Mouse (Mus musculus) left cerebral cortex, postnatal 4 days (tissue): ENCODE measurements around the gene Adamts14. TPM values are rescaled to one million over a fixed set of nuclear protein-coding genes. Genes with fewer than 3 reads are reported as not detected.

Experiments used
- DNase-seq: peaks from one replicate; pipeline ENCODE4 v3.0.0-alpha.2; 2022
- intact Hi-C: fragments of 180-260 bp; cut with DNase I; formaldehyde crosslinking; loops from one replicate; pipeline ENCODE4 v1.15.1; 2025
- total RNA-seq, 2 experiments: library from RNA; stranded (reverse); gene quantifications; 2 replicates each; pipeline ENCODE4 v1.2.3; 2021

Gene Adamts14
- total RNA-seq, 2 experiments from 2014 or later = 1.0 to 1.5 TPM

DNA sequence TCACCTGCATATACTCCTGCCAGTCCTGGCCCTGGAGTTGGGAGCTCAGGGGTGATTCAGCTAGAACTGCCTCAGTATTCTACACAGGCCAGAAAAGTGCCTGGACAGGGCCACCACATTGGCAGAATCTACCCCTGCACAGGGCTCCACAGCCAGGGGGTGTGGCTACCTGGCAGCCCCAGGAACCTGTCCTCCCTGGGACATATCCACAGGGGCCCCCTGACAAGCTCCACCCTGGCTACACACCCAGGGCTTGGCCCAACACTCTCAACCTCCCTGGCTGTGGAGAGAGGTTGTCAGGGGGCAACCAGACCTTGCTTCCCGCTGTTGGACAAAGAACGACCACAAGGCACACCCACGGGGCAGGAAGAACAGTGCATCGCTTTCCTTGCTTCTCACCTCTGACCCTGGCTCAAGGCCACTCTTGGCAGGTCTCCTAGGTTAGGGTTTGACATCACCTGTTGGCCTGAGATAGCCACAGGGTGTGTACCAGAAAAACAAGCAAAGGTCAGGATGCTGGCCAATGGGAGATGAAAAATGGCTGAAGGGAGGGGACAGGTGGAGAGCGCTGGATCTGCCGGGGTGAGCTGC lies 37.5 kb downstream of the Adamts14 start:
- intact Hi-C loops = no loop called here

DNA sequence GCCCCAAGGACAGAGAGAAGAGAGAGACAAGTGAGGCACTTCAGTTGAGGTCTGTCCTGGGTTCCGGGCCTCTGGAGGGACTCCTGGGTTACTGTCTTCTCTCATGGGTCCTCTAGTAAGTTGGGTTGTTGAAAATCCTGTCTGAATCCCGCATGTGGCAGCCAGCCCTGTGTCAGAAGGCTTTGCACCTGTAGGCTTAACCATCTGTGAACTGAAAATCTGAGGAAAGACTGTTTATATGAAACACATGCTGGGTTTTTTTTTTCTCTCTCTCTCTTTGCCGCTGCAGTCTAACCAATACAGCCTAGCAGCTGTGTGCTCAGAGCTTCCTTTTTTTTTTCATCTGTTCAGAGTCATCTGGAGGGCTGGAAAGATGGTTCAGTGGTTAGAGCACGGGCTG lies 38.9 kb downstream of the Adamts14 start:
- intact Hi-C loops = no loop called here
- DNase-seq = no peak

More for the DNA sequence above, 37.5 kb downstream of the Adamts14 start:
- DNase-seq = no peak

DNA sequence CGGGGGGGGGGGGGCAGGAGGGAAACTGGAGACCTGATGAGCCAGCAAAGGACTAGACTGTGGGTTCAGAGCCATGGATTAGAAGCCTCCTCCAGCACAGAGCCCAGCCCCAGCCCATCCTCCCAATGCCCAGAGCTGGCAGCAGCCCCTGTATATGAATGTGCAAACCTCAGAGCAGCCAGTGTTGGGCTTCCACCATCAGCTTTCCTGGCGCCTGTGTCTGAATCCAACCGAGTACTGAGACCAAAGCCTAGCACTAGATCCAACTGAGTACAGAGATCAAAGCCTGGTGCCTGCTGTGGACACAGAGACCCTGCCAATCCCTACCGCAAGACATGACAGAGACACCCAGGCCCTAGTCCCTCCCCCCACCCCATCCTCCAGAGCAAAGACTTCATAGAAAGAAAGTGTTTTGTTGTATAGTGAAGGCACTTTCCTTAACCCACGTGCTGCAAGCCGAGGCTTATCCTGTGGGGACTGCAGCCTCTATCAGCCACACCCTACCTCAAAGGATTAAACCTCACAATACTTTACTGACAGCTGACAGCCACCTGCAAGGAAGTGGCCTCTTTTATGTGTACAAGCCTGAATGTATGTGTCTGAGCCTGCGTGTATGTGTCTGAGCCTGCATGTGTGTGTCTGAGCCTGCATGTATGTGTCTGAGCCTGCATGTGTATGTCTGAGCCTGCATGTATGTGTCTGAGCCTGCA lies 40.2 kb downstream of the Adamts14 start:
- intact Hi-C loops = no loop called here
- DNase-seq = peak; percentile 75

DNA sequence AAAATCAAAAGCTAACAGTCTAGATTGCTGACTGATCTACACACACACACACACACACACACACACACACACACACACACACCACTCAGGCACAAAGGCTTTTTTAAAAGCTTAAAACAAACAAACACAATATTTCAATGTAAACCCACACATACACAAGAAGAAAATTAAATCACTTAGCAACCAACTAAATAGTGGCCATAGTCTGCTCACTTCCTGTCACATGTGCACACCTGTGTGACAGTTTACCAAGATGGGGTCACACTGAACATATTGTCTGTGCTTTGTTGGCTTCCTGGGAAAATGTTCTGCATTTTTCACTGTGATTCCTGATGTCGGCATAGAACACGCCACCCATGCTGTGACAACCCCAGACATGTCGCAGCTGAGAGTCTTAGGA lies 41.5 kb downstream of the Adamts14 start:
- intact Hi-C loops = no loop called here
- DNase-seq = no peak

DNA sequence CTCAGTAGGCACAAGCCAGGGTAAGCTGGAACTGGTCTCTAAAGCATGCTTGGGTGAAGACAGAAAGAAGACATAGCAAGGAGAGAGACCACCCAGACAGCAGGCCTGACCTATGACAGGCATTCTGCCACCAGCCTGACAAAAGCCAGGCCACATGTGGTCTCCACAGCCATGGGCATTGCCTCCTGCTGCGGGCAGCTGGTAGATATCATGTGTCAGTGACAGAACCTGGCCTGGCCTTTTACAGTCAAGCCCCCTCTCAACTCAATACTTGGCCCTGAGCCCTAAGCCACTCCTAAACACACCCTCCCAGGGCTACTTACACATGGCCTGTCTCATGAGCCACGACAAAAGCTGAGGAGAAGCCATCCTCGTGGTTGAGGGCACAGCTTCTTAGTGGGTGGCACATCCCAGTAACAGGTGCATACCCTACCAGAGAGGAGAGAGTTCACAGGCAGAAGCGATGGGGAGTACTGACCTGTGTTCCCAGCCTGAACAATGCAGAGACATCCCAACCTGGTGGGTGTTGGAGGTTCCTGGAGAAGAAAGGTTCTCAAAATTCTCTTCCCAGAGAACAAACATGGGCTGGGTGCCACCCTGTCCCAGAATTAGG lies 46.3 kb downstream of the Adamts14 start:
- intact Hi-C loops = no loop called here
- DNase-seq = peak; percentile 84

DNA sequence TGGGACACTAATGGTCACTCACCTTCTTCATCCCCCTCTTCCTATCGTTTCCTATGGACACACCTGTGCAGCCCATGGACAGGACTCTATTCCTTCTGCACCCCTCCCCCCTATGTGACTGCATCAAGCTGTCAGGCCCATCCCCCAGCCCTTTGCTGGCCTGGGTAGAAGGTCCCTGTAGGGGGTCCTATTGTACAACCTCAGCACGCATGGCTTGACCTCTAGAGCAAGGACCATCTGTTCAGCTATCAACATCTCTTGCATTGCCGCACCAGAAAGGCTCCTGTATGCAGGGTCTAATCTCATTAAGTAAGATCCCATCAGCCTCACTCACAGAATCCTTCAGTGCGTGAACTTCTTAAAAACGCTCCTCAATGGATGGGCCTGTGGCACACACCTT lies 47.5 kb downstream of the Adamts14 start:
- intact Hi-C loops = no loop called here
- peak; percentile 40 for DNase-seq

DNA sequence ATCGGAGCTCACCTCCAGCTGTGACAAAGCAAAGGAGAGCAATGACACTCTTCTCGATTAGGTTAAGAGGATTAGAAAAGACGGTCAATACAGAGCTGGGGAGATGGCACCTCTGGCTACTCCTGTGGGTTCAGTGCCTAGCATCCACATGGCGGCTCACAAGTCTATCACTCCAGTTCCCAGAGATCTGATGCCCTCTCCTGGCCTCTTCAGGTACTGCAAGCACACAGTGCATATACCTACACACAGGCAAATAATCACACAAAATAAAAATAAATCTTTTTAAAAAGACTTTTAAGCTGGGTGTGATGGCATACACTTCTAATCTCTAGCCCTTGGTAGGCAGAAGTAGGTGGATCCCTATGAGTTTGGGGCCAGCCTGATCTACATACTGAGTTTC lies 53.9 kb downstream of the Adamts14 start:
- no peak for DNase-seq
- intact Hi-C loops = no loop called here

DNA sequence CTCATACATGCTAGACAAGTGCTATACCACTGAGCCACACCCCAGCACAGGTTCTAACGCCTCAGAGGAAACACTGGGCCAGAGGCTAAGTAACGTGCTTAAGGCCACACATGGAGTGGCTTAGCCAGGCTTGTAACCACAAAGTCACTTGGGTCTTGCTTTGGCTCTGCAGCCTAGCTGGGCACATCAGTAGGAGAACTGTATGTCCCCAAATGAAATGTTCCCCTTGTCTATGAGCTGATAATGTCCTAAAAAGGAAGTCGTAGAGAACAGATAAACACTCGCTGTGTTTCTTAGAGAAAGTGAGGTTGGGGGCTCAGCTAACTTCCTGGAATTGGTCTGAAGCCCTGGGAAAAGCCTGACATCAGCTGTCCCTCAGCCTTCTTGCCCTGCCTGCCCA lies 57.1 kb downstream of the Adamts14 start:
- no peak for DNase-seq
- intact Hi-C loops = no loop called here

DNA sequence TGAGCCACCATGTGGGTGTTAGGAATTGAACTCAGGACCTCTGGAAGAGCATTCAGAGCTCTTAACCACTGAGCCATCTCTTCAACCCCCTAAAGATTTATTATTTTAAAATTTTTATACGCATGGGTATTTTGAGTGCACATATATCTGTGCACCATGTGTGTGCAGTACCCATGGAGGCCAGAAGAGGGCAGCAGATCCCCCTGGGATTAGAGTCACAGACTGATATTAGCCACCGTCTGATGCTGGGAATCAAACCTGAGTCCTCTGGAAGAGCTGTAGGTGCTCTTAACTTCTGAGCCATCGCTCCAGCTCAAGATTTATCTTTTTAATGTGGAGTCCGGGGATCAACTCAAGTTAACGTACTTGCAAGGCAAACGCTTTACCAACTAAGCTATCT lies 57.6 kb downstream of the Adamts14 start:
- intact Hi-C loops = no loop called here
- DNase-seq = no peak

DNA sequence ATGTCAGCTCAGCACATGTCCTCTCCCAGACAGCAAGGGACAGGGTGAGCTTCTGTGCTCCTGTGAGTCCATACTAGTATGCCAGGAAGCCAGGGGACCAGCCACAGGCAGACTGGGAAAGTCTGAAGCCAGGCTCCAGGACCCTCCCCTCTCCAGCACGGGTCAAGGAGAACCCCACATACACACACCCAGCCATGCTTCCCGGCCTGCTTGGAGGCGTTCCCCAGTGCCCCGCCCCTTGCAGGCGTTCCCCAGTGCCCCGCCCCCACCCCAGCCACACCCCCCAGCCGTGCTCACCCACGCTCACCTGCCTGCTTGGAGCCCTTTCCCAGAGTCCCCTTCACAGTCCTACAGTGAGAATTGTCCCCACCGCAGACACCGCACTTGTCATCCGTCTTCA lies 60.4 kb downstream of the Adamts14 start:
- no peak for DNase-seq

DNA sequence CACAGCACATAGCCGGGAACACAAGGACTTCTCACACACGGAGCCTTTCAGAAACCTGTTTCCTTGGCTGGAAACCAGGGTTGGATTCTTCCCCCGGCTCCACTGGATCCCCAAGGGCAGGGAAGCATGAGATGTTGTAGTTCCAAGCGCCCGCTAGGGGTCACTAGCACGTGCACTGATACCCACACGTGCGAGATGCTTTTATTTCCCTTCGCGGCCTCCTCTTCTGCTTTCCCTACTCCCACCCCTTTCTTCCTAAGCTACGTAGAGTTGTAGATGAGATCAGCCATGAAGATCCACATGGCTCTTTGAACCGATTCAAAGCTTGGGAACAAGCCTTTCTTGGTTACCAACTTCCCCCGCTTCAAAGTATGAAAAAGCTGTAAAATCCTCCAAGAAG lies 61.5 kb downstream of the Adamts14 start:
- intact Hi-C loops = no loop called here
- DNase-seq = peak; percentile 78

More for the DNA sequence above, 60.4 kb downstream of the Adamts14 start:
- intact Hi-C loops = no loop called here

DNA sequence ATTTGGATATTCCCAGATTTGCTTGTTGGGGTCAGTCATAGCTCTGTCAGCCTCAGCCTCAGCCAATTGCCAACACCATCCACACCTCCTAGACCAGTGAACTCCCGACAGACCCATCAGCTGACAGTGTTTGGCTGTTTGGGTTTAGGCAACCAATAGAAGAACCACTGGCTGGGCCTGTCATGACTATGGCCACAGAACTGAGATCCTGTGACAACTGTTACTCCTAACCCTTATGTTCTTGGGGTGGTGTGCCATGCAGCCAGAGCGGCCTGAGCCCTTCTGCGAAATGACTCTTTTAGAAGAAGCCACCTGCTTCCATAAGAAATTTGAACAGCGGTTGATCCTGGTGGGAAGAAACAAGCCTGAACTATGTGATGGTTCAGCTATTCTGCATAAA lies 62.1 kb downstream of the Adamts14 start:
- no peak for DNase-seq
- intact Hi-C loops = no loop called here

DNA sequence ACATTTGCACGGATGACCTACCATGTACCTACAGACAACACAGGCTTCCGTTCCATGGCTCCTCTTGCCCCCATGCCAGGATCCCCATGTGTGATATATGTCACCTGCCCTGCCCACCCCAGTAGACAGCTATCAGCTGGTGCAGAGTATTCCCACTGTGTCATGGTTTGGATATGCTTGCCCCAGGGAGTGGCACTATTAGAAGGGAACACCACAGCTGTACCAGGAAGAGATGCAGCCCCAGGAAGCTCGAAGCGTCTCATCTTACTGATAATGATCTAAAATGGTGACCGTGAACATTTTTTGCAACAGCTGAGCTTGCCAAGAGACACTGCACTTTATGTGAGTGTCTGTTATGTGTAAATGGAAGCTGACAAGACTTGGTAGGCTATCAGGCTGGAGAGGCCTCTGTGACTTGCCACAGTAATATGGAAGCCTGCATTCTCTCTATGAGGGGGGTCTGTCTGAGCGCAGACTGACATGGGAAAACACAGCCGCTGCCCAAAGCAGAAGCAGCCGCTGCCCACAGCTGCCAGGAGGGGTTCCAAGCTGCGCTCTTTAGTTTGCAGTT lies 65.0 kb downstream of the Adamts14 start:
- intact Hi-C loops = loop anchor here (10.0 kb wide), 1 partner anchor 197 kb away; no protein-coding TSS in a partner anchor
- no peak for DNase-seq

DNA sequence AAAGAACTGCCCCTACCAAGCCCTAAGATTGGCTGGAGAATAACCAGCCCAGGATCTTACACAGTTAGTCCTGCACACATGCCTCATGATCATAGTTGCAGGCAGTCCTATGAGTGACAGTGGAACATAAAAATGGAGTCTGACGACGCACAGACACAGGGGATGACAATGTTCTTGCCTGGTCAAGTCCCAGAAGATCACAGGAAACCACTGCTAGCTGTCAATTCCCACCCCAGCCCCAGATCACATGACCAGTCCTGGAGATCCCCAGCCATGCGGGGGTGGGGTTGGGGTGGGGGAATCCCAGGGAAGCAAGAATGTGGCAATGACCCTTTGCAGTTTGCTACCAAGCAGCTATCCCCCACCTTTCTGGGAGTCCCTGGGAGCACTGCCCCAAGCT lies 69.3 kb downstream of the Adamts14 start:
- intact Hi-C loops = loop anchor here (10.0 kb wide), 1 partner anchor 201 kb away; no protein-coding TSS in a partner anchor
- no peak for DNase-seq

DNA sequence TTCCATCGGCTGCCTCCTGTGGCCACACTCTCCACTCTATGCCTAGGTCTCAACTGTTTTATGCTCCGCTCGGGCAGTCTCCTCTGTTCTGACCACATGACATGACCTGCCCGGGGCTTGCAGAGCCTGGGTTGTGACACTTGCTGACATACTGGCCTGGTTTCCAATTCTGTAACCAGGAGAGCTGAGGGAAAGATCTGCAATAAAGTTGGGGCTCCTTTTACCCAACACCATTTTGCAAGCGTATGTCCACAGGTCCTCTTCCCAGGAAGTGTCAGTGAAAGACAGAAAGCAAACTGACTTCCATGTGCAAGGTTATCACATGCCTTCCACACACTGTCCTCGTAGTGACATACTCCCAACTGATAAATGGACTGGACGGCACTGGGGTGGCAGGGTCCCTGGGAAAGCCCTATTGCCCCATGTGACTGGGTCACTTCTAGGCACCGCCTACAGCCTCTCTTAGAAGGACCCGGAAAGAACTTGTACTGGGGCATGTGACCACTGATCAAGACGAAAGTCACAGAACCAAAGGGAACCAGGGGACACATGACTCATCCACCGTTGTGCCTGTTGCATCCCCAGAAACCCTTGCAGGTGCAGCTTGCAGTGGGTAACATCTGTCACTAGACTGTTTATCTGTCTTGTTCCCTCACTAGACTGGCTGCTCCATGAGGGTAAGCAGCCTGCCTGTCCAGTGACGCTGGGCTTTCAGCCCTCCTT lies 71.5 kb downstream of the Adamts14 start:
- intact Hi-C loops = loop anchor here (10.0 kb wide), 1 partner anchor 203 kb away; no protein-coding TSS in a partner anchor
- no peak for DNase-seq

DNA sequence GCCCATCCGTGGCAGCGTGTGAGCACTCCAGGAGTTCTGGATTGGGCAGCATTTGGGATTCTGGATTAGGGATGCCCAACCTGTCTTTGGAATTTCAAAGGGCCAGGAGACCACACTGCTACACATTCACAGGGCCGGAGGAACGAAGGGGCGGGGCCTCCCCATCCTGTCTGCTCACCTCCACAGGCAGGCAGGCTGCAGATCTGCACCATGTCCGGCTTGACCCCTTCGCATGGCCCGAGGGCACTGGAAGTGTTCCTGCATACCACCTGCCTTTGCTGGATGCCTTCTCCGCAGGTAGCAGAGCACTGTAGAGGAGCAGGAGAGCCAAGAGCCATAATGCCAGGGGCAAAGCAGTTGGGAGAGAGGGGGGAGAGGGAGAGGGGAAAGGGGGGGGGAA lies 72.2 kb downstream of the Adamts14 start:
- DNase-seq = no peak
- intact Hi-C loops = loop anchor here (10.0 kb wide), 1 partner anchor 204 kb away; no protein-coding TSS in a partner anchor

DNA sequence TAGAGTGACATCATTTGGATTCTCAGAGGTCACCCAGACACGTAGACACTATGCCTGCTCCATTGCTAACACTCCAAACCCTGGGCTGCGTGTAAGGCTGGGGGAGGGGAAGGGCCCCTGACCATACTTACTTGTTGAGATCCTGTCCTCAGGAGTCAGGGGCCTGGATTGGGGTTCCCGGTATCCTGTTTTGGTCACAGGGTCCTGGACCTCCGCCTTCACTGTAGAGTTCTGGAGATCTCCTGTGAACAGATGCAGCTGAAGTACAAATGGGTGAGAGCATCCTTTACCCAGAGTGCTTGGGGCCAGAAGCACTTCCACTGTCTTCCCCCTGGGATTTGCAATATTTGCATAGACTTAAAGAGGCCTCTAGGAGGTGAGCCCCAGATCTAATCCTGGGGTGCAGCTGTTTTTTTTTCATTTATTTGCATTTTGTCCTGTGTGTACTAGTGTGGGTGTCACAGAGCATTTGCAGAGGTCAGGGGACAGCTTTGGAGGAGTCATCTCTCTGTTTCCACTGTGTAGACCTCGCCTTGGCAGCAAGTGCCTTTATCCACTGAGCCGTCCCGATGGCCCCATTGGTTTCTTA lies 72.9 kb downstream of the Adamts14 start:
- intact Hi-C loops = loop anchor here (10.0 kb wide), 1 partner anchor 204 kb away; no protein-coding TSS in a partner anchor
- DNase-seq = no peak

DNA sequence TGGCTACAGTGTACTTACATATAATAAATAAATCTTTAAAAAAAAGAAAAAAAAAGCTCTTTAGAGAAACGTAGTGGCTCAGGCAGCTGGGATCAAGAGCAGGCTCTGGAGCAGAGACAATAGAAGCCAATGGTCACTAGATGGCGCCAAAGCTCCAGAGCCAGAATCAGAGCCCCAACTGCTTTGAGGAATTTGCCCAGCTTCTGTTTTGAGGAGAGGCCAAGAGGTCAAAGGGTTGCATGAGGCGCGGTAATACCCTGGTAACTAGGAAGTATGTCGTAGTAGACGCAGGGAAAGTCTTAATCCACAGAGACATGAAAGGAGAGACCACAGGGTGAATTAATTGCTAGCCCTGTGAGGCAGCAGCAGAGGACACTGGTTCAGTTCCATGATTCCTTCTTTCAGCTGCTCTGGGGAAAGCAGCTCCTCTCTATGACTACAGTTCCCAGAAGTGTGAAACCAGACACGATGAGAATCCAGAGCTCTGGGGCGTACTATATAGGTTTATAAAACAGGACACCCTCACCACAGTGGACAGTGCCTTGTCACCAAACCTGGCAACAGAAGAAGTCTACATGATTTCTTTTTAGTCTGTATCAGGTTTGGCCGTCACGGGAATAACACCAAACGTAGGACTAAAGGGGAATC lies 73.5 kb downstream of the Adamts14 start:
- intact Hi-C loops = loop anchor here (2.0 to 10.0 kb wide), 2 partner anchors 137 to 205 kb away; no protein-coding TSS in a partner anchor
- DNase-seq = peak; percentile 78

DNA sequence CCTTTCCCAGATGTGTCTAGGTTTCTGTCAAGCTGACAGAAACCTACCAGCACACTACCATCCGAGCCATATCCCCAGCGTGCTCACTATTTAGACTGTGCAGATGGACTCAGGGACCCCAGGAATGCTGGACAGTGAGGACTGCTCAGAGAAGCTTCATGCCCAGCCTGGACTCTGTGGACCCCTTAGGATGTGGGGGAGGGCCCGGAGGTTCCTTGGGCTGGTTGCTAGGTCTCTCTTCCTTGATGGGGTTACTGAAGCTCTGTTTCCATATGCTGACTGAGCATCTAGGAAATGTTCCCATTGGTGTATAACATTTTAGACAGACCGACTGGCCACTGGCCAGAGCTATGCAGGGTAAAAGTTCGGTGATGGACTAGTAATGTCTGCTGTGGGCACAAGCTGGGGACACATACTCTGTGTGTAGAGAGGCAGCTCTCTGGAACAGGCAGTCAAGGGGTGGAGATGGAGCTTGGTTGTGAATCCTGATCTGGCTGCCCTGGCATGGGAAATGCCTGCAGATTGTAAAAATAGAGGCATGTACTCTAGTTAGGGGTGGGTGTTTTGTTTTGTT lies 77.4 kb downstream of the Adamts14 start:
- DNase-seq = no peak
- intact Hi-C loops = no loop called here

DNA sequence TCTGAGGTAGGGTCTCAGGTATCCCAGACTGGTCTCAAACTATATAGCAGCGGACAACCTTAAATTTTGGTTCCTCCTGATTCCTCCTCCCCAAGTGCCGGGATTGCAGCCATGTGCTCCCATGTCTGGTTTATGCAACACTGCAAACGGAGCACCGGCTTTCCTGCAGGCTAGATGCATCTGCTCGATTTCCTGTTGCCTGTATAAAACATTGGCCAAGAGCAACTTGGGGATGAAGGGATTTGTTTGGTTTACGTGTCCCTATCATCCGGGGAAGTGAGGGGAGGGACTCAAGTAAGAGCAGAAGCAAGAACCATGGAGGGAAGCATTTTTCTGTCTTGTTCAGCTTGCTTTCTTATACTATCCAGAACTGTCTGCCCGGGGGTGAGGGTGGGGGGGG lies 78.0 kb downstream of the Adamts14 start:
- DNase-seq = no peak
- intact Hi-C loops = no loop called here
